Mouse (Mus musculus) left cerebral cortex, postnatal 14 days (tissue): ENCODE data around the gene Slc18a3. TPM values are rescaled to one million over a fixed set of nuclear protein-coding genes. Genes with fewer than 3 reads are reported as not detected.

Source experiments
- DNase-seq, 2 experiments: peaks; one replicate each; pipeline ENCODE4 v3.0.0; 2021 to 2022; ENCODE audit warnings: low spot score in 2 of 2, mixed read lengths in 1 of 2
- intact Hi-C: fragments of 180-260 bp; cut with DNase I; formaldehyde crosslinking; loops from one replicate; pipeline ENCODE4 v1.15.1; 2025
- long read RNA-seq, 2 experiments: library from polyadenylated mRNA; stranded (forward); transcript quantifications; one replicate each; pipeline ENCODE4 v2.0.0; 2021
- total RNA-seq, 2 experiments: library from RNA; stranded (reverse); gene quantifications; 2 replicates each; pipeline ENCODE4 v1.2.3; 2021

Gene Slc18a3
- total RNA-seq: 1 to 10 TPM; 2.1 to 2.5 TPM
- long read RNA-seq, experiment 1, partial matches to known transcripts: 0 of 1 reads
- long read RNA-seq, experiment 1, other reads (novel, unspliced or antisense): 0 of 1 reads
- long read RNA-seq, experiment 2, partial matches to known transcripts: 0 of 2 reads
- long read RNA-seq, experiment 2, other reads (novel, unspliced or antisense): 0 of 2 reads

DNA sequence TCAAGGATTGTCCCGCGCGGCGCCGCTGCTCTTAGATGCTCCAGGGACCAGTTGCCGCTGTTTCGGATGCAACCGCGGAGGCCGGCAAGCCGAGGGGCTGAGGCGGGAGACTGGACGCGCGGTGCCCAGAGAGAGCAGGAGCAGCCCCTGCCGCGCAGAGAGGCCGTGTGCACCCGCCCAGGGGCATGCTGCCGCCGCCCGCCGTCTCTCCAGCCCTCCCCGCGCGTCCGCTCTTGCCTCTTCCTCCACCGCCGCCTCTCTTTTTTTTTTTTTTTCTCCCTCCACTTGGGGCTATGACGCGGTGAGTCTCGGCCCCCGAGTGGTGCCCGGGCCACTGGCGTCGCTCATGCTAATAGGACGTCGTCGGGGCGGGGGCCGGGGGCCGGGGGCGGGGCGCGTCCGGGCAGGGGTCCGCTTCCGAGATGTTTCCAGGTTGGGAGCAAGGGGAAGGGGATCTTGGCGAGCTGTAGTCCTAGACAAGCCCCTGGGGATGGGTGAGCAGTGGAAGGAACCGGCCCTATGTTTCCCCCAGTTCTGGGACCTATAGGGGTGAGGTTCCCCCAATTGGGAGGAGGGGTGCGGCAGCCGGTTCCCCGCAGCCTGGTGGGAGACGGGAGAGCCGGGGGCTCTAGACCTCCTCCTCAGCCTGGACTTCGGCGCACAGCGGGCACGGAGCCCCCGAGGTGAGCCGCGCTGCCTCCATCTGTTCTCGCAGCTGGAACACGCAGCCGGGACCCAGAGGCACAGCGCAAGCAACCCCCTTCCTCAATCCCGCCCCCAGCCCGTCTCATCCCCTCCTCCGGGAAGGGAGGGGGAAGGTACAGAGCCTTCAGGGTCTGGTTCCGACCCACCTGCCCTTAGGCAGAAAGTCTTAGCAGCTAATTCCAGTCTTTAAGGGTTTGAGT is at the start of gene Slc18a3:
Gene Slc18a3 (minus strand): TSS at position 250 of the 905 bp plus-strand sequence.
- intact Hi-C loops: loop anchor here (10.0 kb wide), 1 partner anchor 90 kb away; no protein-coding TSS in a partner anchor

DNA sequence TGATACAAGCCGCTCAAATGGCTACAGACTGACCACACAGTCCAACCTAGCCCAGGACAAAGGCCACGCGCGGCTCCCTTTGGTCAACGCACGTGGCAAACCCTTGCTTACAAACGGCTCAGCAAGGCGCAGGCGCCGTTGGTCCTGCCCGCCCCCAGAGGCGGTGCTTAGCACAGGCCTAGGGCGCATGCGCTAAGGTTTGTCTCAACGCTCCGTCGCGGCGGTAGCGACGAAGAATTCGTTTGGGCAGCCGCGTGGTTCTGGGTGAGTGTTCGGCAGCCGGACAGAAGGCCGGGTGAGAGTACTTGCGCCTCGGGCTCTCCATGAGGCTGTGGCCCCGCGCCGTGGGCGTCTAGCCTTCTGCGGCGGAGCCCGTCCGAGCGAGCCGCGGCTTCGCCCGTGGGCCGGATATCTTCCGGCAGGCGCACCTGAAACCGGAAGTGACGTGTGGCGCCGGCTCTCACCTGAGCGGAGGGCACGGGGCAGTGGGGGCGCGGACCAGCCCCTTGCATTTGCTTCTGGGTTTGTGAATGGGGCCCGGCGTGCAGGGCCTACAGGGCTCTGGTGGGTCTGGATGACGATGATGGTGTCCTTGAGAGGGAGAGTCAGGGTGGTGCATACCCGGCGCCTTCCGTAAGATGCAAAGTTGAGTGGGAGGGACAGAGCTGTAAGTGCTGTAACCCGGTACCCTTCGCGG is 48.8 kb upstream of the Slc18a3 start, which contains the start of gene Ercc6:
Gene Ercc6 (plus strand): TSS at position 186 of the 697 bp plus-strand sequence.
- DNase-seq: peak; percentile 94 to 95
- intact Hi-C loops: no loop called here

More for the DNA sequence above, at the start of gene Slc18a3:
- DNase-seq: no peak

DNA sequence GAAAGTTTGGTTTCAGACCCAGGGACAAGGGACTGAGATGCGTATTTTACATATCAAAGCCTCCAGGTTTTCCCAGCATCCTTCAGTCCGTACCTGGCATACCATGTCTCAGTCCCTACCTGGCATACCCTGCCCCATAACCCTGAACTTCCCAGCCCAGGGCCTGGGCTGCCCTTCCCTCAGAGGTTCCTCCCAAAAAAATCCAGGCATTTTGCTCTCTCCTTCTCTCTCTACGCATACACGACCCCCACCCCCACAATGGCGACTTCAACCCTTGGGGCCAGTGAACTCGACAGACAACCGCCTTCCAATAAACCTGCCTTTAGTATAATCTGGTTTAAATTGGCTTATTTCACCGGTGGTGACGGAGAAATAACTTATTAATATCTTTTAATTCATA is 48.3 kb upstream of the Slc18a3 start:
- no peak for DNase-seq
- intact Hi-C loops: no loop called here

DNA sequence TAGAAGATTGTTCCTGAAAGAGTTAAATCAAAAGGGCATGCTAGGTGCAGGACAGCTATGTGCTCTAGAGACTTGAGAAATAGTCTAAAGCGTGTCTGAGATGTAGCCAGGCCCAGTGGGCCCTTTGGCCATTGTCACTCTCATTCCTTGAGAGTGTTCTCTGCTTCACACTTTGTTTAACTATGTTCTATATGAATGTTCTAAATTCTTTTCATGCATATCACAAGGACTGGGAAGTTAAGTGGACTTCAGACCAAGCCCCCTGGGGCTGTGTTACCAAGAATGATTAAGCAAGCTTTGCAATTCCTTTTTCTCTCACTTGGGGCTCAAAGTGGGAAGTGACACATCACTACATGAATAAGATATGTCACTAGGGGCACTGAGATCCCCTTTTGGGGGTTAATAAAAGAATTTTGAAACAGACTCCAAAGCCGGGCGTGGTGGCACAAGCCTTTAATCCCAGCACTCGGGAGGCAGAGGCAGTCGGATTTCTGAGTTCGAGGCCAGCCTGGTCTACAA is 44.9 kb upstream of the Slc18a3 start:
- intact Hi-C loops: no loop called here
- DNase-seq: no peak

DNA sequence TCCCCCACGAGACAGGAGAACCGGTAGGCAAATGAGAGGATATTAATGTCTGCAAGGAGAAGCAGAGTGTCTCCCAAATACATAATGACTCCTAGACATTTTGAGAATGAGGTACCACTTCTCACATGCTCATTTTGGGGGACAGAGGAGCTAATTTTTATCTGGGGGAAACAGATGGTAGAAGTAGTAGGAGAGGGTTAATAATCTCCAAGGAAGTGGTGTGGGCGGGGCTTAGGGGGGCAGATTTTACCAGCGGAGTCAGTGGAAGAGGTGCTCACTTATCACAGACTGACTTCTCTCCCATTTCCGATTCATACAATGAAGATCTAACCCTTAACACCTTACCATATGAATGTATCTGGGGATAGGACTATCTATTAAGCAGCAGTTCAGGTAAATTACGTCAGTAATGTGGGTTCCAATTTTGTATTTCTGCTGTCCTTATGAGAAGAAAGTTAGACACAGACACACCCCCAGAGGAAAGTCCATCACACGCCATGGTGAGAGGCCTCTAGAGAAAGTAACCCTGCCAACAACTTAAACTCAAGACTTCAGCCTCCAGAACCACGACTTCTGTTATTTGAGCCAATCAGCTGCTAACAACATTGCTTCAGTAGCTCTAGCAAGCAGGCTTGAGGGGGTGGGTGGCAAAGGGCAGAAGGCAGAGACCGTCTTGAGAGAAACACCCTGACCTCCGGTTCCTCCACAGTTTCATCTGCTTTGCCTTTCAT is 43.6 kb upstream of the Slc18a3 start:
- intact Hi-C loops: no loop called here

DNA sequence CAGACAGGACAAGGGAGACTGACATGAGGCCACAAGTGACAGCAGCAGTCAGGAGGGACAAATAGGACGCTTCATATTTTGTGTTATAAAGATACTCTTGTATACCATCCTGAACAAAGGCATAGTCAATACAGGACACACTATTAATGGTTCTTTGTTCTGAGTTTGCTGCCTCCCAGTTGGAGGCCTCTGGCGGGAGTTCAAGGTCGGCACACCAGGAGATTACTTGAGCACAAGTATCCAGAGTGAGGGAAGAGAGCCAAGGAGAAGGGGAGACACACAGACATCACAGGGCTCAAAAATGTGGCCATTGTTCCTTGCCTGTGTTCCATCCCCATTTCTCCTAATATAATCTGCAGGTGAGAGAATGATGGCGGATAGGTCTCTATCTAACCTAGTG is 42.6 kb upstream of the Slc18a3 start:
- no peak for DNase-seq
- intact Hi-C loops: no loop called here

More for the DNA sequence above, 43.6 kb upstream of the Slc18a3 start:
- DNase-seq: no peak

DNA sequence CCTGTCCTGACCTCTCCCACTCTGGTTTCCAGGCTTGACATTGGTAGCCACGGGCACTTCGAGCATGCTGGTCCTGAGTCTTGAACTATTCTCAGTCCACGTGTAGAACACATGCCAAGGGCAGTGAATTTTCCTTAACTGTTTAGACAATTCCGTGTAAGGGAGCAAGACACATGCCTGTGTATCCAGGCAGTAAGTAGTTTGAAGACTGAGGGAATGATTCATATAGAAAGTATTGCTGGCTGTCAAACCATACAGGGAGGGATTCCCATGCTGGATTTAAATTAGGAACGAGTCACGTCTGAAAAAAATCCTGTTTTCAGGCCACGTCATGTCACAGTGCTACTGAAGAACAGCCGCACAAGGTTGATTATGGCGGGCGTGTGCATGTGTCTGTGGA is 41.7 kb upstream of the Slc18a3 start:
- intact Hi-C loops: no loop called here
- DNase-seq: no peak

DNA sequence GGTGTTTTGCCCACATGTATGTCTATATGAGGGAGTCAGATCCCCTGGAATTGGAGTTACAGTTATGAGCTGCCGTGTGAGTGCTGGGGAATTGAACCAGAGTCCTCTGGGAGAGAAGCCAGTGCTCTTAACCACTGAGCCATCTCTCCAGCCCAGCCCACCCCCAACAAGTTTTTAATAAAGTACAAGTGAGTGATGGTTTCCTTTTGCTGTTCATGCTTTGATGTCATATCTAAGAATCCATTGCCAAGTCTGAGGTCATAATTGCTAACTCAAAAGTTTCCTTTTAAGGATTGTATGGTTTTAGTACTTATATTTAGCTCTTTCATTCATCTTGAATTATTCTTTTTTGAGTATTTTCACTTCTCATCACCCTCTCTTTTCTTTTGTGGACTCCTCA is 39.2 kb upstream of the Slc18a3 start:
- no peak for DNase-seq
- intact Hi-C loops: no loop called here

DNA sequence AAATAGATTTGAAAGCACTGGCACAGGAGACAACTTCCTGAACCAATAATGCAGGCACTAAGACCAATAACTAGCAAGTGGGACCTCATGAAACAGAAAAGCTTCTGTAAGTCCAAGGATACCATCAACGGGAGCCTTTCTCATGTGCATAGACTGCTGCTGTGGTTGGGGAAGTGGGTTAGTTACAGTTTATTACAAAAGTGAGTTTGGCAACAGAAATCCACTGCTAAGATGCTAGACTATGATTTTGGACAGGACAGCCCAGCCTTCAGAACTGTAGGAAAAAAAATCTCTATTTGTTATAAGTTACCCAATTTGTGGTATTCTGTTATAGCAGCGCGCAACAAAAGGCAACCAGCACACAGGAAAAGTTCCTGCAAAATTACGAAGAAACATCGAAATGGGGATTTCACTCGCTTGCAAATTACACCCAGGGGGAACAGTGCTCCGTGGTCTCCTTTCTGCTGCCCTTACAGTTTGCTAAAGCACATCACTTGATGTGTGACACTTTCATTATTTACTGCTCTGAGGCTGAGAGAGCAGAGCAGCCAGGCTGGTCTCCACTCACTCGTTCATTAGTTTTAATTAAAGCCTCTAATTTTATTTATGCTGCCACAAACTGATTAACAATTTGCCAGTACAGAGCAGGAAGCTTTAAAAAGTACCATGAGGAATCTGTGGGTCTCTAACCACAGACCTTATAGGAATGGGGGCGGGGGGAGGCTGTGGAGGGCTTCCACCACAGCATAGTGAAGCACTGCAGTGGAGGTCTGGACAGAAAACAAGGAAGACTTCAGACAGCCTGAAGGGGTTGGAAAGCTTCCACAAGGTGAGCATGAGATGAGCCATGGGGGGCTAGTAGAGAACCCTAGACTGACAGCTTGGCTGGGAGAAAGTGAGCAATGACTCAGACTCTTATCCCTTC is 38.4 kb upstream of the Slc18a3 start:
- intact Hi-C loops: no loop called here
- no peak for DNase-seq

DNA sequence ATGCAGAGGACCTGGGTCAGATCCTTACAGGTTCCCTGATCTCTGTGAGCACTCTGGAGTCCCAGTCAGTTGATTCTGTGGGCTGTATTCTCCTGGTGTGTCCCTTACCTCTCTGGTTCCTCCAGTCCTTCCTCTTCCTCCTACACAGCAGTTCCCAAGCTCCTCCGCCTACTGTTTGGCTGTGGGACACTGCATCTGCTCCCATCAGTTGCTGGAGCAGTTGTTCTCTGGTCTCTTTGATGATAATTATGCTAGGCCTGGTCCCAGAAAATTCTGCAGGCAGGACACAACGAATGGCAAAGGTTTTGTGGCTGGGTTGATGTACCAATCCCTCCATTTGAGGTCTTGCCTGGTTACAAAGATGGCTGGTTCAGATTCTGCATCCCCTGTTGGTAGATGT is 36.7 kb upstream of the Slc18a3 start:
- no peak for DNase-seq

DNA sequence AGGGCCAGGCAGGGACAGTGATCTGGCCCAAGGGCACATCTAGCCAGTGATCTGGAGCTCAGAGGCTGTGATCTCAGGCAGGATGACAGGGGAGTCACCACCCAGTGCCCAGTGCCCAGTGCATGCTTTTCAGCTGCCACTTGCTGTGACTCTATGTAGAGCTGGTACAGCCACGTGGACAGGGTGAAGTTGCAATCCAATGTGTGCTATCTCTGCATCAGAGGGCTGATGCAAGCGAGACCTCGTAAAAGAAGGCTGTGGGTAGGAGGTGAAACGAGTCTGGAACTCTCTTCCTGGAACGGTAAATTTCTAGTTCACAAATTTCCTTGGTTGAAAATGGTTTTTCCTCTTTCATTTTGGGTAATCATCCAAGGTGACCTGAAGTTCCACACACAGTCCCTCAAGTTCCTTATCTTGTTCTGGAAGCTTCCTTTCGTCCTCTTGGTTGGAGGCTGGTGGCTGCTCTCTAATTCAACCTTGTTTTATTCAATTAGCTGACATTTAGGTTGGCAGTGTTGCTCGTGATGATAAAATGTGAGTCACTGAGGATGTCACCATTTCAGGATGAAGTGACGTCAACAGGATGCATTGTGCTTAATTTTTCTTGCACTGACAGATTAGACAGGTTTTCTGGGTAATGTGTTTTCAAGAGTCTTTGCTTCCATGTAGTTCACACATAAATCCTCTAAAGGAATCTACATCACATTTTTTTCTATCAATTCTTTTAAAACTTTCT is 31.6 kb upstream of the Slc18a3 start:
- no peak for DNase-seq
- intact Hi-C loops: no loop called here

More for the DNA sequence above, 36.7 kb upstream of the Slc18a3 start:
- intact Hi-C loops: no loop called here

DNA sequence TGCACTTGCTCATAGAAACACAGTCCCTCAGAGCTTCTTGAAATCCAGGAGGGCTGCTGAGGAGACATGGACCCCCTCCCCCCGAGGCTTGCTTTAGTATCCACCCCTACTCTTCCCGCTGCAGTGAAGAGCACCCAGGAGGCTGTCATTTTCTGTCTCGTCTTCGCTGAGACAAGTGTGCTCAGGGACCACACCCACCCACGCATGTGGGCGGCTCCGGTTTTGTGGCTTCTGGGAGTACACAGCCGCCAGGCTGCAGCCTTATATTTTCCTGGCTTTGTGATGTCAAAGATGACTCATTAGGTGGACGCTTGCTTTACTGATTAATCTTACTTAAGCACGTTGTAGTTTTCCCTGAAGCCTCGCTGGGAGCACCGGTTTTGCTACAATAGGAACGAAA is 27.9 kb upstream of the Slc18a3 start:
- intact Hi-C loops: no loop called here
- DNase-seq: peak in 1 of 2 experiments; percentile 42

DNA sequence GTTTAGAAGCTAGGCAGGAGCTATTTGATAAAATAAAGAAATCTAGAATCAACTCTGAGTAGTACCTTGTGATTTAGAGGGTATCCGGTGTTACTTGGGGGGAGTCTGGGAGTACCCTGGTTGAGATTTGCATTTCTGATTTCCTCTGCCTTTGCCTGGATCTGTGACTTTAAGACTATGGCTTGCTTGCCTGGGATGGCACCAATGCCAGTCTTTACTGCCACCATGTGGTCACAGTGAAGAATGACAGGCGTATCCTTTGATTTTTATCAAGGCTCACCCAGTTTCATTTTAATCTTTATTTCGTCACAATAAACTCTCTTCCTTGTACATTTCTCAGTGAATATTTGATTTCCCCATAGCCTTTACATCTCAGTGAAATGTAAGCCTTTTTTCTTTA is 17.4 kb upstream of the Slc18a3 start:
- peak in 1 of 2 experiments; percentile 11 for DNase-seq

DNA sequence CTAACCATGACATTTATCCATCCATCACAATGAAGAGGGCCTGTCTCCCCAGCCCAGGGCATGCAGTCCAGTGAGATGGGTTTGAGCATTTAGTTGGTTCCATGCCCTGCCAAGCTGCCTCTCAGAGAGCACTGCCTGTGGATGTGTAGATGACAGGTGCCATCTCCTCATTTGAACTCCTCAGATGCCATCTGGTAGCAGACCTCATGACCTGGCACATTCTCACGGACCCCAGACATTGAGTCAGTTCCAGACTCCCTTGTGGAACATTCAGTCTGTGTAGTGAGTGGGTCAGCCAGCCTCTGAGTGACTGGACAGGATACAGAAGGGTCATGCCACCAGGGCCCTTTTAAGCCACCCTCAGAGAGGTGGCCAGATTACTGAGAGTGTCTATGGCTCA is 12.9 kb upstream of the Slc18a3 start:
- intact Hi-C loops: no loop called here
- no peak for DNase-seq

More for the DNA sequence above, 17.4 kb upstream of the Slc18a3 start:
- intact Hi-C loops: loop anchor here (2.0 kb wide), 1 partner anchor 253 kb away; no protein-coding TSS in a partner anchor

DNA sequence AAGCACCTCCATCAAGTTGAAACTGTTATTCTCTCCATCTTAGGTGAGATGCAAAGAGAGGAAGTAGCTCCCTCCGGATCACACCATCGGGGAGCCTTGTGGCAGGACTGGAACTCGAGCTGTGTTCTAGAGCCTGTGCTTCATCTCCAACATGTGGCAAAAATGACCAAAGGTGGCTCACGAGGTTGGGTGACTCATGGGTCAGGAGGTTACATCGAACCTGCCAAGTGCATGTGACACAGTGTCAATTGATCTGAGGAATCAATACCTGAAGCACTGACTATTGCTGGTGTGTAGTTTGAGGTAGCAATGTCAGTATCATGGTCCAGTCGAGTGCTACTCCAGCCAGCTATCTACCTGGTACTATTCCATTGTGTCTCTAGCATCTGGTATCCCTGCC is 11.9 kb upstream of the Slc18a3 start:
- intact Hi-C loops: no loop called here

DNA sequence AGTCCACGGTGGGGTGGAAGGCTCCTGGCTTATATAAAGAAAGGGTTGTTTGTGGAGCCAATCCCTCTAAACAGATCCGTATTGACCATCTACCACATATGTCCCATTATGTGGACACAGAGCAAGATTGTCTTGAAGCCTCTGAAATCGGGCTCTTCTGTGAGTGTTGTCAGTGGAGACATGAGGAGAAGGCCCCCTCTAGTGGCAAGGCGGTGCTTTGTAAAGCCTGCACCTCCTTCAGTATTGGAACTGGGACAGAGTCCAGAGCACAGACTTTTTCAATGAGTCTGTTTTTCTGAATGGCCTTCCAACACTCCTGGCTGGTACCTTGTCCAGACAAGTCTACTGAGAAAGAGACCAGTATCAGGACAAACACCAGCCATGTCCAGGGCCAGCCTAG is 8.3 kb upstream of the Slc18a3 start:
- intact Hi-C loops: loop anchor here (5.0 kb wide), 1 partner anchor 241 kb away; no protein-coding TSS in a partner anchor

More for the DNA sequence above, 11.9 kb upstream of the Slc18a3 start:
- DNase-seq: no peak

DNA sequence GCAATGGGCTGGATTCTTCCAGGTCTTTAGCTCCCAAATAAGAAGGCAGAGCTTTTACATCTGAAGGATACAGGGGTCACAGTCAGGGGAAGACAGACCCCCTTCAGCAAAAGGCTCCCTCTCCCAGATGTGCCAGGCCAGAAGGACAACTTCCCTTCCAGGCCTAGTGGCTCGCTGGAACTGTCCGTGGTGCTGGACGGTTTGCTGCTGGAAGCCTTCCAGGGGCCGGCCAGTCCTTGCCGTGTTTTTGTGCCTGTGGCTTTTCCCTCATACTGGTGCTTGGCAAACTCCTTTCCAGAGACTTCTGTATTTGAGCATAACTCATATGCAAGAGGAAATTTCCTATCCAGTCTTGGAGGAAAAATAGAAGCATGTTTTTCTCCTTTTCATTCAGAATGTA is 3.0 kb upstream of the Slc18a3 start:
- no peak for DNase-seq
- intact Hi-C loops: loop anchor here (10.0 kb wide), 1 partner anchor 93 kb away; no protein-coding TSS in a partner anchor

More for the DNA sequence above, 8.3 kb upstream of the Slc18a3 start:
- DNase-seq: peak; percentile 82 to 84
